Mouse (Mus musculus) intestine, postnatal 0 days (tissue): ENCODE results near the gene Eif3c. TPM values are rescaled to one million over a fixed set of nuclear protein-coding genes. Genes with fewer than 3 reads are reported as not detected.
A peak's percentile ranks its signal among the peaks of the same experiment; 100 is the strongest.

Source experiments
- ATAC-seq: fragments of 200-750 bp; cut with Nextera tagmentation; 2 replicates; pipeline ENCODE4 v1.8.0; 2017; ENCODE audit warnings: mild to moderate bottlenecking, moderate TSS enrichment, moderate library complexity
- H3K27ac ChIP-seq: fragments of 300-500 bp; sonication (generic); 2 replicates; pipeline ENCODE4 v1.5.1; 2014; ENCODE audit warnings: mild to moderate bottlenecking, low read depth, low read length, moderate library complexity
- H3K27me3 ChIP-seq: fragments of 300-500 bp; sonication (generic); replicated peaks from 2 replicates; pipeline ENCODE4 v1.6.1; 2014; ENCODE audit warnings: low read length, mixed read lengths; ENCODE audit not compliant: control insufficient read depth, insufficient read depth
- H3K36me3 ChIP-seq: fragments of 300-500 bp; sonication (generic); 2 replicates; pipeline ENCODE4 v1.6.1; 2014; ENCODE audit warnings: mild to moderate bottlenecking, moderate library complexity; ENCODE audit not compliant: control insufficient read depth, insufficient read depth
- H3K4me1 ChIP-seq: fragments of 300-500 bp; sonication (generic); replicated peaks from 2 replicates; pipeline ENCODE4 v1.6.1; 2014; ENCODE audit warnings: antibody characterized with exemption, low read length, mixed read lengths; ENCODE audit not compliant: control insufficient read depth, insufficient read depth
- H3K4me2 ChIP-seq: fragments of 300-500 bp; sonication (generic); replicated peaks from 2 replicates; pipeline ENCODE4 v1.6.1; 2014; ENCODE audit warnings: low read depth, mild to moderate bottlenecking, moderate library complexity
- H3K4me3 ChIP-seq: fragments of 300-500 bp; sonication (generic); 2 replicates; pipeline ENCODE4 v1.5.1; 2014; ENCODE audit warnings: low read depth, low read length
- H3K9ac ChIP-seq: fragments of 300-500 bp; sonication (generic); 2 replicates; pipeline ENCODE4 v1.6.1; 2014; ENCODE audit warnings: mild to moderate bottlenecking, low read depth, low read length
- H3K9me3 ChIP-seq: fragments of 300-500 bp; sonication (generic); 2 replicates; pipeline ENCODE4 v1.6.1; 2016; ENCODE audit warnings: mixed run types; ENCODE audit not compliant: control insufficient read depth
- CTCF ChIP-seq: sonication (generic); IDR thresholded peaks from 2 replicates; pipeline ENCODE4 v1.5.1; 2016; ENCODE audit warnings: low read depth, mild to moderate bottlenecking, control low read depth, antibody characterized with exemption, moderate library complexity
- WGBS: fragments of 180-500 bp; shearing (Covaris S2); extraction: QIAGEN DNeasy Blood & Tissue Kit; methylation state at CpG from one replicate; pipeline ENCODE4 v1.1.7; 2014; 5-methylcytosine and 5-hydroxymethylcytosine counted together
- polyA plus RNA-seq: library from polyadenylated mRNA; unstranded; fragments of >200 nt; fragmentation: Nextera tagmentation; extraction: Ambion mirVana; gene quantifications from 2 replicates; pipeline ENCODE4 v1.2.1, GENCODE M21; 2015

The Eif3c gene
- polyA plus RNA-seq, 1 experiment from 2014 or later: 141 TPM

DNA sequence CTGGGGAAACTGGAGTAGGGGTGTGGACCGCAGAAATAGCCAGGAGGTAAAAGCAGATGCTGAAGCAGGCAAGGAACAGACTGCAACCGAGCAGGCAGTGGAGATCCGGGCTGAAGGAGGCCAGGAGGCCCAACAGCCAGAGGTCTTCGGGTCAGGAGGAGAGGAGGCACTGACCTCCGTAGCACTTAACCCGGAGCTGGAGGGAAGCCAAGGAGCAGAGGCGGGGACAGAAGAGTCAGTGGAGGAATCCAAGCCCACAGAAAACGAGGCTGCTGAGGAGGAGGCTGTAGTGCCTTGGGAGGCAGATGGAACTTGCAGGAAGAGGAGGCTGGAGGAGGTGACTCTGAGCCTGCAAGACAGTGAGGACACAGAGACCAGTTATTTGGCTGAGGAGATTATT is 20.6 kb upstream of the Eif3c start:
- H3K27me3 ChIP-seq: 0 out of 2 replicates have a peak, but pooled peaks cover 2% of the 10 kb centered on the region
- no peak for ATAC-seq
- TF ChIP-seq CTCF: no peak
- no peak overlapping the region for H3K9ac ChIP-seq
- H3K4me3 ChIP-seq: no peak overlapping the region
- H3K4me2 ChIP-seq: no peak overlapping the region
- H3K27ac ChIP-seq: no peak overlapping the region
- H3K36me3 ChIP-seq: no peaks in the 10 kb centered on the region
- no peaks in the 10 kb centered on the region for H3K4me1 ChIP-seq
- WGBS: 35% methylated on average over 8 of the region's 8 CpGs
- no peaks in the 10 kb centered on the region for H3K9me3 ChIP-seq

- H3K9ac ChIP-seq: no peak within 1 kb of the TSS
- H3K27me3 ChIP-seq: 0 out of 2 replicates have a peak, but pooled peaks cover 2% of the 10 kb centered on the region
- TF ChIP-seq CTCF: no peak
- no peaks in the 10 kb centered on the region for H3K9me3 ChIP-seq
- H3K27ac ChIP-seq: no peak within 1 kb of the TSS
- ATAC-seq: no peak
- WGBS: 78% methylated on average over 6 of the region's 6 CpGs
- no peak within 1 kb of the TSS for H3K4me2 ChIP-seq
- peaks cover 4% of the 10 kb centered on the region; the same call in 1 of the 2 replicates for H3K36me3 ChIP-seq
- H3K4me1 ChIP-seq: 0 out of 2 replicates have a peak, but pooled peaks cover 2% of the 10 kb centered on the region
- no peak within 1 kb of the TSS for H3K4me3 ChIP-seq
Observed at GRCm38 (mm10) chr7:126585717-126586116, 19.5 kb upstream of the Eif3c start, which contains the start of gene Cln3. Gene Cln3, minus strand, starts transcription at chr7:126585817.

GRCm38 (mm10) chr7:126584506-126584977 is 18.3 kb upstream of the Eif3c start, which contains the start of gene Apobr:
Gene Apobr, plus strand, starts transcription at chr7:126584942.
- ATAC-seq: no peak
- 79% methylated on average over 8 of the region's 8 CpGs for WGBS
- 0 out of 2 replicates have a peak, but pooled peaks cover 2% of the 10 kb centered on the region for H3K4me1 ChIP-seq
- H3K4me2 ChIP-seq: peak within 1 kb of the TSS; percentile 76
- H3K27me3 ChIP-seq: 0 out of 2 replicates have a peak, but pooled peaks cover 2% of the 10 kb centered on the region
- no peaks in the 10 kb centered on the region for H3K9me3 ChIP-seq
- peaks cover 4% of the 10 kb centered on the region; the same call in 1 of the 2 replicates for H3K36me3 ChIP-seq
- H3K27ac ChIP-seq: peak within 1 kb of the TSS; percentile 86
- H3K9ac ChIP-seq: no peak within 1 kb of the TSS
- H3K4me3 ChIP-seq: peak within 1 kb of the TSS; percentile 51
- no peak for TF ChIP-seq CTCF

DNA sequence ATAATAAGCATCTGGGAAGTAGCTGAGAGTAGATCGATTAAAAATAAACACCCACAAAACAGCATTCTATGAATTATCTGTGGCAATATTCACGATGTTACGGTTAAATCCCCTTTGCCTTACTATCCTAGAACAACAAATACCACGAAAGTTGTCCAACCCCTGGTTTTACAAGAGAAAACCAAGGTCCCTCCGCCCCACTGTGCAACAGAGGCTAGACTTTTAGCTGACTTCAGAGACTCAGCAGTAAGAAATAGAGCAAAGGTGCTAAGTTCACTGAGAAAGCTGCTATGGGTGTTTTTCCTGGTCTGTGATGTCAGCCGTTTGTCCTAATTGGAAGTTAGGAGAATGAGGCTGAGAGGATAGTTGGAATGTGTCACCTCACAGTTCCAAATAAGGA is 17.6 kb upstream of the Eif3c start:
- 0 out of 2 replicates have a peak, but pooled peaks cover 2% of the 10 kb centered on the region for H3K27me3 ChIP-seq
- H3K27ac ChIP-seq: peak overlapping the region; percentile 86
- peak overlapping the region; percentile 76 for H3K4me2 ChIP-seq
- ATAC-seq: peak; percentile 15; the same call in 1 of the 2 replicates
- peak overlapping the region; percentile 51 for H3K4me3 ChIP-seq
- no peaks in the 10 kb centered on the region for H3K9me3 ChIP-seq
- 48% methylated on average over 6 of the region's 6 CpGs for whole genome bisulfite sequencing
- 0 out of 2 replicates have a peak, but pooled peaks cover 2% of the 10 kb centered on the region for H3K4me1 ChIP-seq
- H3K36me3 ChIP-seq: peaks cover 6% of the 10 kb centered on the region; the same call in 1 of the 2 replicates
- TF ChIP-seq CTCF: no peak
- peak overlapping the region; percentile 62; the same call in 1 of the 2 replicates for H3K9ac ChIP-seq

DNA sequence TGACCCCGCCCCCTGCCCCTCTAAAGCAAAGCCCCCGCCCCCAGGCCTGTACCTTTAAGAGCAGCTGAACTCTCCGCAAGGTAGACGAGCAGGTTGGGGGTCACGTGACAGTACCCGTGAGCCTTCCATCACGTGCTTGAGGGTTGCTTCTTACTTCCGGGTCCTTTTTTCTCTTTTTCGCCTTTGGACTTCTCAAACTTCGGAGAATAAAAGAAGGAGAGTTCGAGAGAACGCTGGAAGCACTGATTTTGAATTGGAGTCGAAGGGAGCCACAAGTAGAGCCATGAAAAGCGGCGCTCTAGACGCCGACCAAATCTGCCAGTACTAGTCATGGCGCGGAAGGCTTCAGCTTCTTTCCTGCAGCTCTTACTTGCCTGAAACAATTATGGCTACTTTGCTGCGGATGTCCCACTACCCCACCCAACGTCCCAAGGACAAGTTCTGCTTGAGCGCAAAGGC is 17.1 kb upstream of the Eif3c start:
- no peaks in the 10 kb centered on the region for H3K9me3 ChIP-seq
- H3K27ac ChIP-seq: peak overlapping the region; percentile 86
- TF ChIP-seq CTCF: no peak
- peak overlapping the region; percentile 62 for H3K9ac ChIP-seq
- H3K27me3 ChIP-seq: 0 out of 2 replicates have a peak, but pooled peaks cover 2% of the 10 kb centered on the region
- WGBS: under 1% methylated on average over 22 of the region's 22 CpGs
- H3K4me1 ChIP-seq: 0 out of 2 replicates have a peak, but pooled peaks cover 2% of the 10 kb centered on the region
- peak; percentile 77 for ATAC-seq
- H3K36me3 ChIP-seq: peaks cover 11% of the 10 kb centered on the region
- peak overlapping the region; percentile 51 for H3K4me3 ChIP-seq
- peak overlapping the region; percentile 76 for H3K4me2 ChIP-seq

GRCm38 (mm10) chr7:126582759-126583158 is 16.5 kb upstream of the Eif3c start:
- H3K9me3 ChIP-seq: no peaks in the 10 kb centered on the region
- H3K4me1 ChIP-seq: 0 out of 2 replicates have a peak, but pooled peaks cover 2% of the 10 kb centered on the region
- H3K27ac ChIP-seq: peak overlapping the region; percentile 86
- peak overlapping the region; percentile 62 for H3K9ac ChIP-seq
- peak overlapping the region; percentile 51 for H3K4me3 ChIP-seq
- peaks cover 15% of the 10 kb centered on the region for H3K36me3 ChIP-seq
- peak overlapping the region; percentile 76 for H3K4me2 ChIP-seq
- no peak for TF ChIP-seq CTCF
- peak; percentile 37 for ATAC-seq
- WGBS: 2% methylated on average over 20 of the region's 20 CpGs
- H3K27me3 ChIP-seq: 0 out of 2 replicates have a peak, but pooled peaks cover 2% of the 10 kb centered on the region
